Mouse (Mus musculus) intestine, embryonic 16.5 days (tissue): ENCODE results near the gene Gstm7. TPM values are rescaled to one million over a fixed set of nuclear protein-coding genes. Genes with fewer than 3 reads are reported as not detected.

ENCODE experiments used
- ATAC-seq: fragments of 200-750 bp; cut with Nextera tagmentation; 2 replicates; pipeline ENCODE4 v1.8.0; 2017; ENCODE audit warnings: moderate TSS enrichment, moderate library complexity
- H3K27ac ChIP-seq: fragments of 300-500 bp; sonication (generic); 2 replicates; pipeline ENCODE4 v1.5.1; 2014; ENCODE audit warnings: mild to moderate bottlenecking, low read length
- H3K27me3 ChIP-seq: fragments of 300-500 bp; sonication (generic); replicated peaks from 2 replicates; pipeline ENCODE4 v1.6.1; 2014; ENCODE audit warnings: low read length, control low read depth, mixed read lengths; ENCODE audit not compliant: control insufficient read depth, insufficient read depth
- H3K36me3 ChIP-seq: fragments of 300-500 bp; sonication (generic); 2 replicates; pipeline ENCODE4 v1.6.1; 2014; ENCODE audit warnings: low read length, control low read depth; ENCODE audit not compliant: control insufficient read depth, insufficient read depth
- H3K4me1 ChIP-seq: fragments of 300-500 bp; sonication (generic); 2 replicates; pipeline ENCODE4 v1.6.1; 2014; ENCODE audit warnings: low read length, control low read depth, mixed read lengths; ENCODE audit not compliant: control insufficient read depth, insufficient read depth
- H3K4me2 ChIP-seq: fragments of 300-500 bp; sonication (generic); 2 replicates; pipeline ENCODE4 v1.6.1; 2014; ENCODE audit warnings: low read depth, low read length, control low read depth
- H3K4me3 ChIP-seq: fragments of 300-500 bp; sonication (generic); 2 replicates; pipeline ENCODE4 v1.5.1; 2014; ENCODE audit warnings: mild to moderate bottlenecking, low read length
- H3K9ac ChIP-seq: fragments of 300-500 bp; sonication (generic); 2 replicates; pipeline ENCODE4 v1.6.1; 2014; ENCODE audit warnings: low read depth, low read length
- H3K9me3 ChIP-seq: fragments of 300-500 bp; sonication (generic); 2 replicates; pipeline ENCODE4 v1.6.1; 2016; ENCODE audit warnings: low read length, control low read depth; ENCODE audit not compliant: control insufficient read depth
- WGBS: fragments of 180-500 bp; shearing (Covaris S2); extraction: QIAGEN DNeasy Blood & Tissue Kit; methylation state at CpG from one replicate; pipeline ENCODE4 v1.1.7; 2014; 5-methylcytosine and 5-hydroxymethylcytosine counted together
- polyA plus RNA-seq: library from polyadenylated mRNA; unstranded; fragments of >200 nt; fragmentation: Nextera tagmentation; extraction: Ambion mirVana; gene quantifications from 2 replicates; pipeline ENCODE4 v1.2.1, GENCODE M21; 2015

The Gstm7 gene
- polyA plus RNA-seq, 1 experiment from 2014 or later = 32.2 TPM

GRCm38 (mm10) chr3:107928691-107929090 lies 2.9 kb downstream of the Gstm7 start:
- no peak overlapping the region for H3K4me2 ChIP-seq
- no peaks in the 10 kb centered on the region for H3K9me3 ChIP-seq
- no peaks in the 10 kb centered on the region for H3K36me3 ChIP-seq
- no peak for ATAC-seq
- H3K27ac ChIP-seq = no peak overlapping the region
- WGBS = 84% methylated on average over 11 of the region's 11 CpGs
- 0 out of 2 replicates have a peak, but pooled peaks cover 6% of the 10 kb centered on the region for H3K4me1 ChIP-seq
- no peaks in the 10 kb centered on the region for H3K27me3 ChIP-seq
- H3K9ac ChIP-seq = no peak overlapping the region
- no peak overlapping the region for H3K4me3 ChIP-seq

- H3K4me2 ChIP-seq = no peak overlapping the region
- H3K4me1 ChIP-seq = 0 out of 2 replicates have a peak, but pooled peaks cover 6% of the 10 kb centered on the region
- 83% methylated on average over 3 of the region's 3 CpGs for WGBS
- no peak overlapping the region for H3K9ac ChIP-seq
- no peaks in the 10 kb centered on the region for H3K27me3 ChIP-seq
- ATAC-seq = no peak
- no peak overlapping the region for H3K4me3 ChIP-seq
- H3K9me3 ChIP-seq = no peaks in the 10 kb centered on the region
- no peak overlapping the region for H3K27ac ChIP-seq
- H3K36me3 ChIP-seq = no peaks in the 10 kb centered on the region
Observed at GRCm38 (mm10) chr3:107927841-107928240, 3.8 kb downstream of the Gstm7 start.

- WGBS = 89% methylated on average over 3 of the region's 3 CpGs
- Histone ChIP-seq H3K4me1 (0 out of 2 replicates have a peak, but pooled peaks cover 3% of the 10 kb centered on the region), H3K9me3 (no peaks in the 10 kb centered on the region), H3K4me3 (no peak overlapping the region), H3K27ac (no peak overlapping the region), H3K4me2 (no peak overlapping the region), H3K27me3 (no peaks in the 10 kb centered on the region), H3K36me3 (no peaks in the 10 kb centered on the region), H3K9ac (no peak overlapping the region)
- no peak for ATAC-seq
Observed at GRCm38 (mm10) chr3:107925335-107925734, 6.3 kb downstream of the Gstm7 start.

- Histone ChIP-seq H3K4me1 (no peaks in the 10 kb centered on the region), H3K27me3 (no peaks in the 10 kb centered on the region), H3K36me3 (no peaks in the 10 kb centered on the region), H3K27ac (no peak overlapping the region), H3K4me2 (no peak overlapping the region), H3K9me3 (no peaks in the 10 kb centered on the region), H3K4me3 (no peak overlapping the region), H3K9ac (no peak overlapping the region)
- WGBS = 82% methylated on average over 5 of the region's 5 CpGs
- peak; percentile 50 for ATAC-seq
Observed at GRCm38 (mm10) chr3:107920348-107920747, 11.3 kb downstream of the Gstm7 start.

- Histone ChIP-seq H3K27me3 (no peaks in the 10 kb centered on the region), H3K4me3 (no peak overlapping the region), H3K36me3 (no peaks in the 10 kb centered on the region), H3K4me1 (no peaks in the 10 kb centered on the region), H3K4me2 (no peak overlapping the region), H3K9ac (no peak overlapping the region), H3K9me3 (no peaks in the 10 kb centered on the region; the same call in 1 of the 2 replicates), H3K27ac (no peak overlapping the region)
- peak; percentile 25 for ATAC-seq
- 56% methylated on average over 7 of the region's 7 CpGs for WGBS
Observed at GRCm38 (mm10) chr3:107917783-107918408, 13.7 kb downstream of the Gstm7 start.

GRCm38 (mm10) chr3:107917097-107917496 lies 14.5 kb downstream of the Gstm7 start:
- Histone ChIP-seq H3K4me3 (no peak overlapping the region), H3K4me2 (no peak overlapping the region), H3K4me1 (no peaks in the 10 kb centered on the region), H3K27me3 (no peaks in the 10 kb centered on the region), H3K9me3 (no peaks in the 10 kb centered on the region; the same call in 1 of the 2 replicates), H3K9ac (no peak overlapping the region), H3K27ac (peak overlapping the region; percentile 60), H3K36me3 (no peaks in the 10 kb centered on the region)
- ATAC-seq = peak; percentile 14; the same call in 1 of the 2 replicates
- WGBS = 86% methylated on average over 3 of the region's 3 CpGs

GRCm38 (mm10) chr3:107916674-107917073 lies 14.9 kb downstream of the Gstm7 start:
- no peaks in the 10 kb centered on the region for H3K36me3 ChIP-seq
- H3K4me2 ChIP-seq = no peak overlapping the region
- no peaks in the 10 kb centered on the region for H3K27me3 ChIP-seq
- no peaks in the 10 kb centered on the region; the same call in 1 of the 2 replicates for H3K9me3 ChIP-seq
- peak overlapping the region; percentile 79 for H3K27ac ChIP-seq
- WGBS = 58% methylated on average over 15 of the region's 15 CpGs
- H3K4me1 ChIP-seq = no peaks in the 10 kb centered on the region
- H3K4me3 ChIP-seq = no peak overlapping the region
- peak overlapping the region; percentile 30; the same call in 1 of the 2 replicates for H3K9ac ChIP-seq
- peak; percentile 72 for ATAC-seq

- Histone ChIP-seq H3K4me2 (no peak overlapping the region), H3K4me3 (no peak overlapping the region), H3K9ac (no peak overlapping the region), H3K9me3 (no peaks in the 10 kb centered on the region), H3K27ac (no peak overlapping the region), H3K36me3 (no peaks in the 10 kb centered on the region), H3K4me1 (peaks cover 17% of the 10 kb centered on the region), H3K27me3 (no peaks in the 10 kb centered on the region)
- ATAC-seq = no peak
- 58% methylated on average over 6 of the region's 6 CpGs for WGBS
Observed at GRCm38 (mm10) chr3:107905942-107906341, 25.7 kb downstream of the Gstm7 start.

- no peak overlapping the region for H3K9ac ChIP-seq
- peak overlapping the region; percentile 40 for H3K27ac ChIP-seq
- H3K9me3 ChIP-seq = no peaks in the 10 kb centered on the region
- H3K36me3 ChIP-seq = no peaks in the 10 kb centered on the region
- no peaks in the 10 kb centered on the region for H3K27me3 ChIP-seq
- WGBS = 59% methylated on average over 11 of the region's 11 CpGs
- H3K4me3 ChIP-seq = no peak overlapping the region
- no peak overlapping the region for H3K4me2 ChIP-seq
- ATAC-seq = peak; percentile 47; the same call in 1 of the 2 replicates
- H3K4me1 ChIP-seq = peaks cover 8% of the 10 kb centered on the region
Observed at GRCm38 (mm10) chr3:107900955-107901673, 30.5 kb downstream of the Gstm7 start.
